Mouse (Mus musculus): Measurements from ENCODE around the gene B3galt4.

DNA sequence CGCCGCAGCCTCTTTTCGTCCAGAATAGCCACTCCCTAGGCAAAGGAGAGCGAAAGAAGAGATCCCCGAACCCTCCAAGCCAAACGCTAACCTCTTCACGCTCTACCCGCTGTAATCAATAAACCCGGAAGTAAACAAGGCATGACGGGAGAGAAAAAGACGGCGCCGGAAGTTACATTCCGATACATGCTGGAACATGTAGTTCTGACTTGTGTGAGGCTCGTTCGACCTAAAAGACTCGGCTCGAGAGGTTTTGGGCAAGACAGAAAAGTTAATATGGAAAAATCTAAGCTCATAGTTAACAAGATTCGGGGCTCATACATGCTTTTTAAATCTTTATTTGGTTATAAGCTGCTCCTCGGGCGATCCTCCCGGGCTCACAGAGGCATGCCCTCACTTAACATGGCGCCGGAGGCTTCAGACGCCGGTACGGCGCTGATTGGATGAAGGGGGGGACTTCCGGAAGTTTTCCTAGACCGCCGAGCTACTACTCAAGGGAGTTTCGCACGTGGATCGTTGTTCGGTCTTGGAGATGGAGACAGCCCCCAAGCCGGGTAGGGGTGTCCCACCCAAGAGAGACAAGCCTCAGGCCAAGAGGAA lies 11.0 kb downstream of the B3galt4 start, which contains the start of the genes Pfdn6 and Wdr46:
- TF ChIP-seq POLR2A (IDR thresholded peaks at IDR 0.05; ENCODE audit: borderline replicate concordance, extremely low read depth, low read depth, low read length): peak; percentile 51; the same call in 1 of the 2 replicates
- no peak for TF ChIP-seq CTCF (IDR thresholded peaks at IDR 0.05; ENCODE audit: insufficient read depth, low read length)
